Mouse (Mus musculus) forebrain, embryonic 16.5 days (tissue): ENCODE data around the gene Babam2. TPM values are rescaled to one million over a fixed set of nuclear protein-coding genes. Genes with fewer than 3 reads are reported as not detected.

Experiments
- ATAC-seq: fragments of 200-750 bp; cut with Nextera tagmentation; 2 replicates; pipeline ENCODE4 v1.8.0; 2017; ENCODE audit warnings: mild to moderate bottlenecking, moderate library complexity
- H3K27ac ChIP-seq: fragments of 300-500 bp; sonication (generic); 2 replicates; pipeline ENCODE4 v1.5.1; 2014; ENCODE audit warnings: low read length, control low read depth
- H3K27me3 ChIP-seq: fragments of 300-500 bp; sonication (generic); replicated peaks from 2 replicates; pipeline ENCODE4 v1.6.1; 2014; ENCODE audit warnings: low read length; ENCODE audit not compliant: control insufficient read depth, insufficient read depth
- H3K36me3 ChIP-seq: fragments of 300-500 bp; sonication (generic); 2 replicates; pipeline ENCODE4 v1.6.1; 2014; ENCODE audit not compliant: control insufficient read depth, insufficient read depth
- H3K4me1 ChIP-seq: fragments of 300-500 bp; sonication (generic); replicated peaks from 2 replicates; pipeline ENCODE4 v1.6.1; 2014; ENCODE audit warnings: low read length; ENCODE audit not compliant: control insufficient read depth, insufficient read depth
- H3K4me2 ChIP-seq: fragments of 300-500 bp; sonication (generic); 2 replicates; pipeline ENCODE4 v1.6.1; 2014; ENCODE audit warnings: mild to moderate bottlenecking, low read length, control low read depth
- H3K4me3 ChIP-seq: fragments of 300-500 bp; sonication (generic); replicated peaks from 2 replicates; pipeline ENCODE4 v1.5.1; 2014; ENCODE audit warnings: mild to moderate bottlenecking, low read length, control low read depth
- H3K9ac ChIP-seq: fragments of 300-500 bp; sonication (generic); replicated peaks from 2 replicates; pipeline ENCODE4 v1.6.1; 2014; ENCODE audit warnings: low read depth, low read length, control low read depth
- H3K9me3 ChIP-seq: fragments of 300-500 bp; sonication (generic); 2 replicates; pipeline ENCODE4 v1.6.1; 2016; ENCODE audit warnings: low read length; ENCODE audit not compliant: control insufficient read depth
- WGBS: fragments of 180-500 bp; shearing (Covaris S2); extraction: QIAGEN DNeasy Blood & Tissue Kit; methylation state at CpG from one replicate; pipeline ENCODE4 v1.1.7; 2014; 5-methylcytosine and 5-hydroxymethylcytosine counted together
- polyA plus RNA-seq: library from polyadenylated mRNA; unstranded; fragments of >200 nt; fragmentation: Nextera tagmentation; extraction: Ambion mirVana; gene quantifications from 2 replicates; pipeline ENCODE4 v1.2.1, GENCODE M21; 2015

Gene Babam2
- polyA plus RNA-seq, 1 experiment from 2014 or later: 53.5 TPM

DNA sequence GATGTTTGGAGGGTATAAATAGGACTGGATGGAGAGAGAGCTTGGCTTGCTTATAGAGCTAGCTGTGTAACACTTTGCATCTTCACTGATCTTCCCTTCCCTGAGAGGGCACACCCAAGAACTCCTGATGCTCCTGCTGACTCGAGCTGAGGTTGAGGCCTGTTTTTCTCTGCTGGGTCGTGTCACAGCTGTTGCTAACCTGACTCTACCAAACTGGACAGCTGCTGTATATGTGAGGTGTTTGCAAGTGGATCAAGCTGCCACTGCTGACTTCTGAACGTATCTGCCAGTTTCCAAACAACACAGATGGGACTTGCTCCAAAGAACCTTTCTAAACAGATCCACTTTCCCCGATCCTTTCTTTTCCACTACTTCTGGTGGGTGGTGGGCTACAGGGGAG is 9.3 kb downstream of the Babam2 start:
- H3K27me3 ChIP-seq: no peaks in the 10 kb centered on the region
- H3K4me1 ChIP-seq: no peaks in the 10 kb centered on the region
- H3K36me3 ChIP-seq: peaks cover 3% of the 10 kb centered on the region; the same call in 1 of the 2 replicates
- ATAC-seq: no peak
- no peaks in the 10 kb centered on the region for H3K9me3 ChIP-seq
- no peak overlapping the region for H3K9ac ChIP-seq
- no peak overlapping the region for H3K27ac ChIP-seq
- 78% methylated on average over 4 of the region's 4 CpGs for WGBS
- no peak overlapping the region for H3K4me3 ChIP-seq
- H3K4me2 ChIP-seq: no peak overlapping the region

DNA sequence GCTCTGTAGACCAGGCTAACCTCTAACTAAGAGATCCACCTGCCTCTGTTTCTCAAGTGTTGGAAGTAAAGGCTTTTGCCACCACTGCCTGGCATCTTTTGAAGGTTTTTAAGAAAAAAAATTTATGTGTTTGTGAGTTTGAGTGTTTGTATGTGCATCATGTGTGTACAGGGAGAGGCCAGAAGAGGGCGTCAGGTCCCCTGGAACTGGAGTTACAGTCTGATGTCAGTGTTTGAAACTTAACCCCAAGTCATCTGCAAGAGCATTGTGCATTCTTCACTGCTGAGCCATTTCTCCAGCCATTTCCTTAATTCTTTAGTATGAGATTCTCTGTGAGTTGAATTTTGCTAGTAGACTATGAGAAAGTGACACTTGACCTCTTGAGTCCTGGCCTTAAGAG is 11.9 kb downstream of the Babam2 start:
- WGBS: 73% methylated on average over 1 of the region's 1 CpGs
- ATAC-seq: no peak
- Histone ChIP-seq H3K27me3 (no peaks in the 10 kb centered on the region), H3K36me3 (no peaks in the 10 kb centered on the region), H3K4me3 (no peak overlapping the region), H3K4me1 (no peaks in the 10 kb centered on the region), H3K27ac (no peak overlapping the region), H3K4me2 (no peak overlapping the region), H3K9ac (no peak overlapping the region), H3K9me3 (no peaks in the 10 kb centered on the region)

DNA sequence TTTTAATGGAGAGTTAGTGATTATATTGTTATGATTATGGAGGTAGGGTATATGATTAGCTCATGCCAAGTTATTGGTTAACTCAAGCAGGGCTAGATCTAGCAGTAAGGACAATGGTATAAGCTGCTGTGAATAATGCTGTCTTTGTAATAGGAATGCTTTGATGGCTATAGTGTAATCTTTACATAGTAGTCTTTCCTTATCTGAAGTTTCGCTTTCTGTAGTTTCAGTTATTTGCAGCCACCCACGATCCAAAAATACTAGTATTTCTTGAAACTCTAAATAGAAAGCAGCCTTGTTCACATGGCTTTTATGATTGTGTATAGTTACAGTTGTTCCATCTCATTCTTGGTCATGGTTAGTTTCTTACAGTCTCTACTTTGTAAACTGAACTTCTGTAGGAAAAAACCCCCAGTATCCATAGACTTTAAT is 15.8 kb downstream of the Babam2 start:
- 89% methylated on average over 2 of the region's 2 CpGs for whole genome bisulfite sequencing

GRCm38 (mm10) chr5:31713841-31714264 is 16.4 kb downstream of the Babam2 start:
- Histone ChIP-seq H3K27ac (no peak overlapping the region), H3K9me3 (no peaks in the 10 kb centered on the region), H3K27me3 (no peaks in the 10 kb centered on the region), H3K36me3 (no peaks in the 10 kb centered on the region), H3K4me1 (no peaks in the 10 kb centered on the region), H3K9ac (no peak overlapping the region), H3K4me3 (no peak overlapping the region), H3K4me2 (no peak overlapping the region)
- no peak for ATAC-seq
- 75% methylated on average over 5 of the region's 5 CpGs for WGBS

More for the DNA sequence above, 15.8 kb downstream of the Babam2 start:
- Histone ChIP-seq H3K9me3 (no peaks in the 10 kb centered on the region), H3K4me1 (no peaks in the 10 kb centered on the region), H3K27me3 (no peaks in the 10 kb centered on the region), H3K4me2 (no peak overlapping the region), H3K9ac (no peak overlapping the region), H3K36me3 (no peaks in the 10 kb centered on the region), H3K4me3 (no peak overlapping the region), H3K27ac (no peak overlapping the region)
- ATAC-seq: no peak

GRCm38 (mm10) chr5:31715486-31716150 is 18.1 kb downstream of the Babam2 start:
- no peak for ATAC-seq
- no peak overlapping the region for H3K9ac ChIP-seq
- H3K36me3 ChIP-seq: no peaks in the 10 kb centered on the region
- no peaks in the 10 kb centered on the region for H3K27me3 ChIP-seq
- H3K9me3 ChIP-seq: no peaks in the 10 kb centered on the region
- H3K4me3 ChIP-seq: no peak overlapping the region
- H3K4me2 ChIP-seq: no peak overlapping the region
- H3K4me1 ChIP-seq: no peaks in the 10 kb centered on the region
- 81% methylated on average over 4 of the region's 4 CpGs for whole genome bisulfite sequencing
- H3K27ac ChIP-seq: no peak overlapping the region

DNA sequence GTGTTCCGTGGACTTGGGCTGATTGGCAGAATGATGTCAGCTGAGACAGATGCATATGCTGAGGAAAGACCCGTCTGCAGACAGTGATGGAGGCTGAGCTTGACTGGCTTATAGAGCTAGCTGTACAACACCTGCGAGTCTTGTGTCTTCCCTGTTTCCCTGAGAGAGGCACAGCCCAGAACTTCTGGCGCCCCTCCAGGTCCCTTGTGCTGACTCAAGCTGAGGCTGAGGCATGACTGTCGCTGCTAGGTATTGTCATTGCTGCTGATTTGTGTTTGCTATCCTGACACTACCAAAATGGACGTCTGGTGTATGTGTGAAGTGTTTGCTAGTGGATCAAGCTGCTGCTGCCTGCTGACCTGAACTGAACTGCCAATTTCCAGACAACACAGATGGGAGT is 27.0 kb downstream of the Babam2 start:
- Histone ChIP-seq H3K27me3 (no peaks in the 10 kb centered on the region), H3K27ac (no peak overlapping the region), H3K4me1 (no peaks in the 10 kb centered on the region), H3K4me2 (no peak overlapping the region), H3K9me3 (no peaks in the 10 kb centered on the region), H3K36me3 (no peaks in the 10 kb centered on the region), H3K9ac (no peak overlapping the region), H3K4me3 (no peak overlapping the region)
- ATAC-seq: no peak
- 62% methylated on average over 6 of the region's 6 CpGs for WGBS

GRCm38 (mm10) chr5:31725885-31726284 is 28.4 kb downstream of the Babam2 start:
- Histone ChIP-seq H3K4me2 (no peak overlapping the region), H3K27me3 (no peaks in the 10 kb centered on the region), H3K9ac (no peak overlapping the region), H3K4me1 (no peaks in the 10 kb centered on the region), H3K4me3 (no peak overlapping the region), H3K27ac (no peak overlapping the region), H3K36me3 (no peaks in the 10 kb centered on the region), H3K9me3 (no peaks in the 10 kb centered on the region)
- ATAC-seq: no peak
- 87% methylated on average over 2 of the region's 2 CpGs for WGBS

- Histone ChIP-seq H3K9me3 (no peaks in the 10 kb centered on the region), H3K27ac (no peak overlapping the region), H3K27me3 (no peaks in the 10 kb centered on the region), H3K4me3 (no peak overlapping the region), H3K4me1 (no peaks in the 10 kb centered on the region), H3K9ac (no peak overlapping the region), H3K36me3 (no peaks in the 10 kb centered on the region), H3K4me2 (no peak overlapping the region)
- WGBS: 52% methylated on average over 5 of the region's 5 CpGs
- no peak for ATAC-seq
Measured at GRCm38 (mm10) chr5:31727456-31727855, 30.0 kb downstream of the Babam2 start.

GRCm38 (mm10) chr5:31732644-31733338 is 35.3 kb downstream of the Babam2 start:
- no peak overlapping the region for H3K4me2 ChIP-seq
- 42% methylated on average over 3 of the region's 3 CpGs for WGBS
- no peaks in the 10 kb centered on the region for H3K4me1 ChIP-seq
- no peak overlapping the region for H3K4me3 ChIP-seq
- H3K27ac ChIP-seq: no peak overlapping the region
- ATAC-seq: no peak
- H3K27me3 ChIP-seq: no peaks in the 10 kb centered on the region
- H3K36me3 ChIP-seq: no peaks in the 10 kb centered on the region
- no peaks in the 10 kb centered on the region for H3K9me3 ChIP-seq
- H3K9ac ChIP-seq: no peak overlapping the region
